Mouse (Mus musculus) small intestine, adult 2 months (tissue): Measurements from ENCODE around the gene Fryl. TPM values are rescaled to one million over a fixed set of nuclear protein-coding genes. Genes with fewer than 3 reads are reported as not detected.

Source experiments
- H3K27ac ChIP-seq: fragments of 200-500 bp; 2 replicates; pipeline ENCODE4 v1.5.1; 2012; ENCODE audit warnings: low read depth, low read length, control low read depth, inconsistent platforms; ENCODE audit not compliant: insufficient read depth
- H3K27me3 ChIP-seq: fragments of 200-500 bp; 2 replicates; pipeline ENCODE4 v1.6.1; 2012; ENCODE audit warnings: mild to moderate bottlenecking, moderate library complexity, low read length, inconsistent platforms; ENCODE audit not compliant: control insufficient read depth, insufficient read depth
- H3K36me3 ChIP-seq: fragments of 200-500 bp; 2 replicates; pipeline ENCODE4 v1.6.1; 2012; ENCODE audit warnings: mild to moderate bottlenecking, low read length, control low read depth, inconsistent platforms; ENCODE audit not compliant: control insufficient read depth, insufficient read depth
- H3K4me1 ChIP-seq: fragments of 200-500 bp; 2 replicates; pipeline ENCODE4 v1.6.1; 2012; ENCODE audit warnings: low read length, inconsistent platforms, mixed read lengths; ENCODE audit not compliant: control insufficient read depth, insufficient read depth, insufficient read length
- H3K4me3 ChIP-seq: fragments of 200-500 bp; 2 replicates; pipeline ENCODE4 v1.5.1; 2012; ENCODE audit warnings: low read depth, mild to moderate bottlenecking, control low read depth, inconsistent platforms, low read length, moderate library complexity
- CTCF ChIP-seq: fragments of 200-500 bp; IDR thresholded peaks from 2 replicates; pipeline ENCODE4 v1.5.1; 2012; ENCODE audit warnings: low read depth, mild to moderate bottlenecking, control low read depth, inconsistent platforms, low read length, moderate library complexity, mixed read lengths; ENCODE audit not compliant: insufficient replicate concordance, insufficient read length; ENCODE audit errors: extremely low read depth
- POLR2A ChIP-seq: fragments of 200-500 bp; IDR thresholded peaks from 2 replicates; pipeline ENCODE4 v1.6.1; 2012; ENCODE audit warnings: low read depth, mild to moderate bottlenecking, control low read depth, inconsistent platforms, low read length, moderate library complexity
- WGBS: fragments of 180-500 bp; shearing (Covaris S2); methylation state at CpG from one replicate; pipeline ENCODE4 v1.1.7; 2018; 5-methylcytosine and 5-hydroxymethylcytosine counted together
- polyA plus RNA-seq: library from polyadenylated mRNA; depleted of rRNA; stranded (reverse); fragments of >200 nt; gene quantifications from 2 replicates; pipeline ENCODE4 v1.2.3, GENCODE M21; 2012

Gene Fryl
- polyA plus RNA-seq, 1 experiment: 104 TPM

DNA sequence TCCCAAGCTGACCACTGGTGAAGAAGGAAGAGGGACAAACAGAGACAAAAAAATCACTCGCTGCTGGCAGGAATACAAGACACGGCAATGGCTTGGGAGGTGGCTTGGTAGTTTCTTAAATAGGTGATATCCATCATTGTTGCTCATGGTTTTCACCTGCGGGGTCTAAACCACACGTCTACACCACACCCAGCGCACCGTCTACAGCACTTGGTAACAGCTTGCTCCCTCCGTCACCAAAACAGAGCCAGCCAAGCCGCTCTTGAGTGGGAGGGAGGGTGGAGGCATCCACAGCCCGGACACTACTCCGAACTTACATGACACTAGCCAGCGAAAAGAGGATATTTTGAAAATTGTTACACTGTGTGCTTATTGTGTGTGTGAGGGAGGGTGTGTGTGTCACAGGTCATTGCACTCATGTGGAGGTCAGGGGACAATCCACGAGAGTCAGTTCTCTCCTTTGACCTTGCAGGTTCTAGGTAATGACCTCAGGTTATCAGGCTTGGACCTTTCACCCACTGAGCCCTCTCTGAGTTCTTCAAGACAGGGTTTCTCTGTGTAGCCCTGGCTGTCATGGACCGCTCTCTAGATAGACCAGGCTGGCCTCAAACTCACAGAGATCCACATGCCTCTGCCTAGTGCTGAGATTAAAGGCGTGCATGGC, 102.5 kb downstream of the Fryl start:
- peaks cover 28% of the 10 kb centered on the region for H3K4me1 ChIP-seq
- WGBS: 91% methylated on average over 14 of the region's 14 CpGs
- no peak overlapping the region for H3K4me3 ChIP-seq
- no peaks in the 10 kb centered on the region for H3K27me3 ChIP-seq
- no peak overlapping the region for H3K27ac ChIP-seq
- TF ChIP-seq POLR2A (no peak), CTCF (no peak)
- no peaks in the 10 kb centered on the region; the same call in 1 of the 2 replicates for H3K36me3 ChIP-seq

DNA sequence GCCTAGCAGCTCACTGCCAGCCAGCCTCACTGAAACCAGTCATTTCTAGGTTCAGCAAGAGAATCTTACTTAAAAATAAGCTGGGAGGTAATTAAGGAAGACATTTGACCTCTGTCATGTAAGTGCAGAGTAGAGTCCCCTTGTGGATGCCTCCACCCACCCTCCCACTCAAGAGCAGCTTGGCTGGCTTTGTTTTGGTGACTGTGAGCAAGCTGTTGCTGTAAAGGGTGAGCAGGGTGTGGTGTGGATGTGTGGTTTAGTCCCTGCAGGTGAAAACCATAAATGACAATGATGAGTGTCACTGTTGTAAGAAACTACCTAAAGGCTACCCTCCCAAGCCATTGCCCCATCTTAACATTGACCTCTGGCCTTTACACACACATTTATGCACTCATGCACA, 104.2 kb downstream of the Fryl start:
- no peak overlapping the region for H3K4me3 ChIP-seq
- H3K27me3 ChIP-seq: no peaks in the 10 kb centered on the region
- no peak overlapping the region for H3K27ac ChIP-seq
- H3K36me3 ChIP-seq: peaks cover 7% of the 10 kb centered on the region
- peaks cover 25% of the 10 kb centered on the region for H3K4me1 ChIP-seq
- TF ChIP-seq POLR2A (no peak), CTCF (no peak)

DNA sequence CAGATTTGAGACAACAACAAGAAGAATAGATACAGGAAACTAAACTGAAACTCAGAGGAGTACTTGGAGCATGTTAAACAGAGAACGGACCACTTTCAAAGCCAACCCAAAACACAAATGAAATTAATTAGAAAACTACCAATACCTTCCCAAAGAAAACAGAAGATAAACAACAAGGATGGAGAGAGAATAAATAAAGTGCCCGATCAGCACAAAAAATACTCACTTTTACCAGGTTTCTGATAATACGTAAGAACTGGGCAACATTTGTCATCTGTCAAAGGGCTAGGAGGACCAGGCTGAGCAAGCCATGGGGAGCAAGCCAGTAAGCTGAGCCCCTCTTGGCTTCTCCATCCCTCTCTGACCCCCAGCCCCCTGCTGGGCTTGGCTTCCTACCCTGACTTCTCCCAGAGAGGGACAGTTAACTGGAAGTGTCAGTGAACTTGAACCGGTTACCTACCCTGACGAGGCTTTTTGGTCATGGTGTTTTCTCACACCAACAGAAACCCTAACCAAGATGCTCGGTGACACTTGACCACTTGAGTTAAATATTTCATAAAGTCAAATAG, 105.5 kb downstream of the Fryl start:
- no peaks in the 10 kb centered on the region for H3K27me3 ChIP-seq
- H3K36me3 ChIP-seq: peaks cover 17% of the 10 kb centered on the region
- TF ChIP-seq POLR2A: no peak
- no peak for TF ChIP-seq CTCF
- no peak overlapping the region for H3K27ac ChIP-seq
- 92% methylated on average over 6 of the region's 6 CpGs for WGBS
- peaks cover 12% of the 10 kb centered on the region for H3K4me1 ChIP-seq
- no peak overlapping the region for H3K4me3 ChIP-seq

DNA sequence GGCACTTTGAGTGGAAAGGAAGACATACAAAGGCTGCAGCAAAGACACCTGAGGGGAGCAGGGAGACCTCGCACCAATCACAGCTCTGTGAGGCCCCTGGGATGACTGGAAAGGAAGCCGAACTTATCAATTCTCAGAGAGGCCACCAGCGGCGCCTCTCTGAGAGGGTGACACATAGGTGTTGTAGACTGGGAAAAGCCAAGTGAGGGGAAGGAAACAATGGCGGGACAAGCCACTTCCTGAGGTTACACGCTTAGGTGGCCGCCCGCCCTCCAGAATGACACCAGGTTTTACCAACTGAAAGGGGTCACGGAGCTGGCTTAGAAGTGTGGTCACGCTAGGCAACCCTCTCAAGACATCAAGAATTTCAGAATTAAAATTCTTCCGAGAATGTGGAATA, 111.4 kb downstream of the Fryl start:
- no peaks in the 10 kb centered on the region for H3K27me3 ChIP-seq
- H3K27ac ChIP-seq: no peak overlapping the region
- H3K4me3 ChIP-seq: no peak overlapping the region
- TF ChIP-seq CTCF: no peak
- no peak for TF ChIP-seq POLR2A
- whole genome bisulfite sequencing: 91% methylated on average over 11 of the region's 11 CpGs
- no peaks in the 10 kb centered on the region for H3K4me1 ChIP-seq
- peaks cover 47% of the 10 kb centered on the region for H3K36me3 ChIP-seq

DNA sequence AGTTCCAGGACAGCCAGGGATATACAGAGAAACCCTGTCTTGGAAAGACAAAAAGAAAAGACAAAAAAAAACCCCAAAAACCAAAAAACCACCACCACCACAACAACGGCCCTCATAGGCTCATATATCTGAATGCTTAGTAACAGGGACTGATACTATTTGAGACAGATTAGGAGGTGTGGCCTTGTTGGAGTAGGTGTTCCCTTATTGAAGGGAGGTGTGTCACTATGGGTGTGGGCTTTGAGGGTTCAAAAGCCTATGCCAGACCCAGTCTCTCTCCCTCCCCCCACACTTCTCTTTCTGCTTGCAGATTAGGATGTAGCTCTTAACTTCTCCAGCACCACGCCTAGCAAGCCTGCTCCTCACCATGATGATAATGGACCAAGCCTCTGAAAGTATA, 114.7 kb downstream of the Fryl start:
- no peak overlapping the region for H3K4me3 ChIP-seq
- no peaks in the 10 kb centered on the region for H3K4me1 ChIP-seq
- TF ChIP-seq POLR2A (no peak), CTCF (no peak)
- 86% methylated on average over 2 of the region's 2 CpGs for WGBS
- peaks cover 47% of the 10 kb centered on the region for H3K36me3 ChIP-seq
- H3K27me3 ChIP-seq: no peaks in the 10 kb centered on the region
- no peak overlapping the region for H3K27ac ChIP-seq

DNA sequence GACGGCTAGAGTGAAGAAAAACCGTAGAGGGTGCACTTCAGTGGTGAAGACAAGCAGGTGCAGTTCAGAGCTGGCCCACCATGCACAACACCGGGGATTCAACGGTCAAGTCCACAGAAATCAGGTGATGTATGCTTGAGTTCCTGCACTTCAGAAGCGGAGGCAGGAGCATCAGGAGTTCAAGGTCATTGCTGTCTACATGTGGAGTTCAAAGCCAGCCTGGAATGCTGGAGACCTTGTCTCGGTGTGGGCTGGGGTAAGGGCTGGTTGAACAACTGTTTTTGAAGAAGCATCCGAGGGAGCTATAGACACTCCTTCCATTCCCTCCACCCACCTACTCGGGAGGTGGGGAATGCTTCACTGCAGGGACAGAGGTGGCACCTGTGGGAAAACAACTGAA, 115.3 kb downstream of the Fryl start:
- no peaks in the 10 kb centered on the region for H3K4me1 ChIP-seq
- H3K36me3 ChIP-seq: peaks cover 44% of the 10 kb centered on the region
- H3K27ac ChIP-seq: no peak overlapping the region
- no peak overlapping the region for H3K4me3 ChIP-seq
- WGBS: 89% methylated on average over 8 of the region's 8 CpGs
- TF ChIP-seq CTCF: no peak
- no peaks in the 10 kb centered on the region for H3K27me3 ChIP-seq

DNA sequence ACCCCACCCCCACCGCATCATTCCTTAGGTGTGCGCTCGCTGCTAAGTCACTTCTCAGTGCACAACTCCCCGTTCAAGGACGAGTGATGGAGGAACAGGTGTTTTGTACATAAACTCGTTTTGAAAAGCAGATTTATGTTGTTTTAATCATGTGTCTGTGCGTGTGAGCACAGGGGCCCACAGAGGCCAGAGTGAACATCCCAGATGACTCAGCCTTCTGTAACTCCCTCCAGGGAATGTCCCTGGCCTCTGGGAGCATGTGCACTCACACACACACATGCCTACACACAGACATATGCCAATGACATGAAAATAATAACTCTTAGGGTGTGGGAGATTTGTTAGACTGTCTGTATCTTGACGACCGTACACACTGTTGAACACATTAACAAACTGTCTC, 118.9 kb downstream of the Fryl start:
- H3K27me3 ChIP-seq: no peaks in the 10 kb centered on the region
- H3K36me3 ChIP-seq: peaks cover 30% of the 10 kb centered on the region
- no peaks in the 10 kb centered on the region for H3K4me1 ChIP-seq
- no peak overlapping the region for H3K4me3 ChIP-seq
- no peak for TF ChIP-seq POLR2A
- TF ChIP-seq CTCF: no peak
- 83% methylated on average over 9 of the region's 9 CpGs for WGBS
- H3K27ac ChIP-seq: no peak overlapping the region
